Mouse (Mus musculus) subcutaneous adipose tissue, adult 2 months (tissue): Measurements from ENCODE around the gene Gphn. TPM values are rescaled to one million over a fixed set of nuclear protein-coding genes. Genes with fewer than 3 reads are reported as not detected.

ENCODE experiments used
- polyA plus RNA-seq: library from polyadenylated mRNA; depleted of rRNA; stranded (reverse); fragments of >200 nt; gene quantifications from 2 replicates; pipeline ENCODE4 v1.2.3, GENCODE M21; 2012; ENCODE audit warnings: low replicate concordance; rRNA removed

Gphn gene
- polyA plus RNA-seq = 19.0 and 22.2 TPM in 2 replicates

GRCm38 (mm10) chr12:78225707-78226518 lies at the start of gene Gphn:
Gene Gphn, plus strand, starts transcription at chr12:78226379.

DNA sequence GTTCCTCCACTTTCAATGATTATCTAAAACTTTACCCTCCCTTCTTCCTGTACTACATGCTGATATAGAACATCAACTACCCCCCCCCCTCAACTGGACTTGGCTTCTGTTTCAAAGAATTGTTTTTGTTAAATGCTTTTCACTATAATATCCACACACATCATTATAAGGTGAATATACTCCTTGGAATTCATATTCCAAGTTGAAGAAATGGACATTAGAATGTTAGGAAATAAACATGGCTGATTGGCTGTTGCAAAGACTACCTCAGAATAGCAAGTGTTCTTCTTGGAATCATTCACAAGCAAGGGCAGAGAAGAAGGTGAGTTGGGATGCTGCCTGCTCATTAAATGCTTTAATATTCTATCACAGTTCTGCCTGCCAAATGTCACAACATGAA lies 32.2 kb upstream of the Gphn start, which contains the start of gene Gm6657:
Gene Gm6657, plus strand, starts transcription at position 301 of the 400 bp plus-strand sequence.

GRCm38 (mm10) chr12:78691325-78691724 lies 465.1 kb downstream of the Gphn start, which contains the start of gene Fam71d:
Gene Fam71d, plus strand, starts transcription at chr12:78691535.

Other genes with a start within 250 kb of the Gphn start
- gene Gm6657, start 32.1 kb upstream of the Gphn start, polyA plus RNA-seq = not detected in 2 replicates